ENCODE assay signal across 1 mouse cellular context in genomic region chr11:101417101-101417855, GRCm38 (mm10).
TF ChIP-seq lines count a peak whose summit lies in the region.

TSS of gene Aarsd1 (minus strand) at chr11:101417615.

TF ChIP-seq in CH12.LX, 34 proteins besides CTCF, POLR2A, EP300 and RAD21 (continued from another document):
- TF ChIP-seq ELF1 (IDR thresholded peaks at IDR 0.05; ENCODE audit: low read depth, low read length) (peak; percentile 63; the same call in 1 of the 2 replicates), IRF4 (IDR thresholded peaks at IDR 0.05; ENCODE audit: low read depth, low read length) (peak; percentile 34; the same call in 1 of the 2 replicates), MEF2A (IDR thresholded peaks at IDR 0.05; ENCODE audit: borderline replicate concordance, low read depth, low read length) (peak; percentile 48), ETS1 (conservative IDR thresholded peaks at IDR 0.05; ENCODE audit: low read depth, low read length) (no peak), USF2 (conservative IDR thresholded peaks at IDR 0.05; ENCODE audit: low read depth, low read length) (no peak), PAX5 (IDR thresholded peaks at IDR 0.05; ENCODE audit: low read length) (no peak), JUND (conservative IDR thresholded peaks at IDR 0.05; ENCODE audit: low read depth, low read length) (peak; percentile 37), MAZ (IDR thresholded peaks at IDR 0.05; ENCODE audit: low read depth, low read length) (no peak), ZMIZ1 (IDR thresholded peaks at IDR 0.05; ENCODE audit: low read depth, low read length) (peak; percentile 63), BHLHE40 (IDR thresholded peaks at IDR 0.05; ENCODE audit: low read depth, low read length) (0 out of 2 replicates have a peak, but pooled peaks have one; percentile 30), MAX (IDR thresholded peaks at IDR 0.05; ENCODE audit: low read length) (peak; percentile 79), MAFK (IDR thresholded peaks at IDR 0.05; ENCODE audit: insufficient replicate concordance, low read length) (0 out of 2 replicates have a peak, but pooled peaks have one; percentile 6), JUN (IDR thresholded peaks at IDR 0.05; ENCODE audit: insufficient read depth, low read depth, low read length) (no peak), TCF12 (IDR thresholded peaks at IDR 0.05; ENCODE audit: low read depth, low read length) (peak; percentile 81), MYC (IDR thresholded peaks at IDR 0.05; ENCODE audit: low read depth, low read length) (0 out of 2 replicates have a peak, but pooled peaks have one; percentile 52), UBTF (IDR thresholded peaks at IDR 0.05; ENCODE audit: low read depth, low read length) (0 out of 2 replicates have a peak, but pooled peaks have one; percentile 72), NELFE (IDR thresholded peaks at IDR 0.05; ENCODE audit: low read depth, low read length) (peak; percentile 67), CHD2 (IDR thresholded peaks at IDR 0.05; ENCODE audit: low read length) (0 out of 2 replicates have a peak, but pooled peaks have one; percentile 33), GABPA (IDR thresholded peaks at IDR 0.05; ENCODE audit: insufficient replicate concordance, low read depth, low read length) (no peak; the same call in 1 of the 2 replicates), HCFC1 (IDR thresholded peaks at IDR 0.05; ENCODE audit: low read depth, low read length) (peak; percentile 88), SMC3 (IDR thresholded peaks at IDR 0.05; ENCODE audit: low read depth, low read length) (no peak), CHD1 (IDR thresholded peaks at IDR 0.05; ENCODE audit: low read depth, low read length) (peak; percentile 75), KAT2A (IDR thresholded peaks at IDR 0.05; ENCODE audit: insufficient replicate concordance, low read length) (peak; percentile 80; the same call in 1 of the 2 replicates), SIN3A (IDR thresholded peaks at IDR 0.05; ENCODE audit: low read length) (peak; percentile 81), ZC3H11A (IDR thresholded peaks at IDR 0.05; ENCODE audit: low read depth, low read length) (no peak), MXI1 (IDR thresholded peaks at IDR 0.05; ENCODE audit: low read depth, low read length) (peak; percentile 85), E2F4 (IDR thresholded peaks at IDR 0.05; ENCODE audit: insufficient replicate concordance, low read depth, low read length) (peak; percentile 88; the same call in 1 of the 2 replicates), POLR2AphosphoS2 (IDR thresholded peaks at IDR 0.05; ENCODE audit: low read depth, low read length) (peak; percentile 87; the same call in 1 of the 2 replicates), ZNF384 (IDR thresholded peaks at IDR 0.05; ENCODE audit: low read depth, low read length) (no peak), TBP (conservative IDR thresholded peaks at IDR 0.05; ENCODE audit: low read depth, low read length) (peak; percentile 53; the same call in 1 of the 2 replicates), ZKSCAN1 (IDR thresholded peaks at IDR 0.05; ENCODE audit: borderline replicate concordance, low read depth, low read length) (no peak; the same call in 1 of the 2 replicates), RCOR1 (conservative IDR thresholded peaks at IDR 0.05; ENCODE audit: low read depth, low read length) (0 out of 2 replicates have a peak, but pooled peaks have one; percentile 53), NRF1 (IDR thresholded peaks at IDR 0.05; ENCODE audit: low read depth, low read length) (peak; percentile 83)
